26 mouse cellular contexts compared by ENCODE assay signal in the genomic region with DNA sequence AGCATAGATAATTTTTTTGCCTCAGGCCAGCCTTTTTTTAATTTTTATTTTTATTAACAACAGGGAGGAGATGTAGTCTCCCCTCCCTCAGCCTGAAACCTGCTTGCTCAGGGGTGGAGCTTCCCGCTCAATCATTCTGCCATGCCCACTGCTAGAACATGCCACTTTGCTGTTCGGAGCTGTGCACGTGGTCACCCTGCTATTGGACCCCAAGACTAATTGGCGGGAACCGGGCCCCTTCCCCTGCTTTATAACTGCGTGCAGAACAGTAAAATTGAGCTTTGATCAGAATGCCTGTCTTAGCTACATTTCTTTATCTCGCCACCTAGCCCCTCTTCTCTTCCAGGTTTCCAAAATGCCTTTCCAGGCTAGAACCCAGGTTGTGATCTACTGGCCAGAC. TPM values are rescaled to one million over a fixed set of nuclear protein-coding genes. Genes with fewer than 3 reads are reported as not detected.
"Had no signal": no experiment of that assay in that cellular context is flagged by ENCODE, and none has a peak within 500 bp of the region (broad histone marks: within the 10 kb centered on the region; RNA-seq: fewer than 3 reads in every experiment).

No protein-coding gene starts in this region.

RNA-seq across cellular contexts. Expression of a gene that starts 6.1 kb away (rescaled TPM):
- polyA plus RNA-seq: heart, embryonic 11.5 days; heart, embryonic 12.5 days; heart, embryonic 13.5 days; heart, embryonic 14.5 days; heart, embryonic 15.5 days; heart, embryonic 16.5 days; heart, postnatal 0 days; hindbrain, embryonic 10.5 days; hindbrain, embryonic 11.5 days; hindbrain, embryonic 12.5 days; hindbrain, embryonic 13.5 days; hindbrain, embryonic 14.5 days; hindbrain, embryonic 15.5 days; hindbrain, embryonic 16.5 days; hindbrain, postnatal 0 days; inflammation-experienced regulatory T-cells, adult 6 months; intestine, embryonic 14.5 days; intestine, embryonic 15.5 days; intestine, embryonic 16.5 days; intestine, postnatal 0 days; kidney, adult 2 months; kidney, embryonic 14.5 days; kidney, embryonic 15.5 days; kidney, embryonic 16.5 days; kidney, postnatal 0 days; large intestine, adult 2 months had no signal

RNA-seq across cellular contexts. Expression of a gene that starts 18.8 kb away (rescaled TPM):
- polyA plus RNA-seq: heart, embryonic 11.5 days; heart, embryonic 12.5 days; heart, embryonic 13.5 days; heart, embryonic 14.5 days; heart, embryonic 15.5 days; heart, embryonic 16.5 days; heart, postnatal 0 days; hindbrain, embryonic 10.5 days; hindbrain, embryonic 11.5 days; hindbrain, embryonic 12.5 days; hindbrain, embryonic 13.5 days; hindbrain, embryonic 14.5 days; hindbrain, embryonic 15.5 days; hindbrain, embryonic 16.5 days; hindbrain, postnatal 0 days; inflammation-experienced regulatory T-cells, adult 6 months; intestine, embryonic 14.5 days; intestine, embryonic 15.5 days; intestine, embryonic 16.5 days; intestine, postnatal 0 days; kidney, adult 2 months; kidney, embryonic 14.5 days; kidney, embryonic 15.5 days; kidney, embryonic 16.5 days; kidney, postnatal 0 days; large intestine, adult 2 months had no signal

RNA-seq across cellular contexts. Expression of a gene that starts 21.3 kb away (rescaled TPM):
- polyA plus RNA-seq: heart, embryonic 11.5 days; heart, embryonic 12.5 days; heart, embryonic 13.5 days; heart, embryonic 14.5 days; heart, embryonic 15.5 days; heart, embryonic 16.5 days; heart, postnatal 0 days; hindbrain, embryonic 10.5 days; hindbrain, embryonic 11.5 days; inflammation-experienced regulatory T-cells, adult 6 months; intestine, embryonic 14.5 days; intestine, embryonic 15.5 days; intestine, embryonic 16.5 days; intestine, postnatal 0 days; kidney, adult 2 months; kidney, embryonic 14.5 days; kidney, embryonic 15.5 days; kidney, embryonic 16.5 days; kidney, postnatal 0 days; large intestine, adult 2 months had no signal

RNA-seq across cellular contexts. Expression of a gene that starts 34.8 kb away (rescaled TPM):
- polyA plus RNA-seq: heart, embryonic 11.5 days; heart, embryonic 12.5 days; heart, embryonic 13.5 days; heart, embryonic 14.5 days; heart, embryonic 15.5 days; heart, embryonic 16.5 days; heart, postnatal 0 days; hindbrain, embryonic 10.5 days; hindbrain, embryonic 11.5 days; hindbrain, embryonic 12.5 days; hindbrain, embryonic 13.5 days; hindbrain, embryonic 14.5 days; hindbrain, embryonic 16.5 days; hindbrain, postnatal 0 days; inflammation-experienced regulatory T-cells, adult 6 months; intestine, embryonic 14.5 days; intestine, embryonic 15.5 days; intestine, embryonic 16.5 days; intestine, postnatal 0 days; kidney, adult 2 months; kidney, embryonic 14.5 days; kidney, embryonic 15.5 days; kidney, embryonic 16.5 days; kidney, postnatal 0 days; large intestine, adult 2 months had no signal

RNA-seq across cellular contexts. Expression of a gene that starts 36.8 kb away (rescaled TPM):
- polyA plus RNA-seq: heart, embryonic 11.5 days; heart, embryonic 12.5 days; heart, embryonic 13.5 days; heart, embryonic 14.5 days; heart, embryonic 15.5 days; heart, embryonic 16.5 days; heart, postnatal 0 days; hindbrain, embryonic 10.5 days; hindbrain, embryonic 11.5 days; hindbrain, embryonic 12.5 days; hindbrain, embryonic 13.5 days; hindbrain, embryonic 14.5 days; hindbrain, embryonic 15.5 days; hindbrain, embryonic 16.5 days; hindbrain, postnatal 0 days; inflammation-experienced regulatory T-cells, adult 6 months; intestine, embryonic 14.5 days; intestine, embryonic 15.5 days; intestine, embryonic 16.5 days; intestine, postnatal 0 days; kidney, adult 2 months; kidney, embryonic 14.5 days; kidney, embryonic 15.5 days; kidney, postnatal 0 days; large intestine, adult 2 months had no signal
